Mouse (Mus musculus): ENCODE measurements around the gene Ovol1. TPM values are rescaled to one million over a fixed set of nuclear protein-coding genes. Genes with fewer than 3 reads are reported as not detected.

The Ovol1 gene
- total RNA-seq, 2 experiments from 2014 or later, result not detected

- intact Hi-C loops (cut with DNase I), result no loop called here
- peak in 1 of 2 experiments; percentile 33 for DNase-seq (ENCODE audit: extremely low spot score in 1 of 2, low spot score in 2 of 2)
Measured at GRCm38 (mm10) chr19:5570353-5571246, 10.2 kb upstream of the Ovol1 start.

GRCm38 (mm10) chr19:5569521-5569920 lies 9.1 kb upstream of the Ovol1 start:
- no peak for DNase-seq (ENCODE audit: extremely low spot score in 1 of 2, low spot score in 2 of 2)
- intact Hi-C loops (cut with DNase I), result loop anchor here (2.0 kb wide), 1 partner anchor 41 kb away; no protein-coding TSS in a partner anchor

- intact Hi-C loops (cut with DNase I), result loop anchor here (2.0 kb wide), 1 partner anchor 40 kb away; no protein-coding TSS in a partner anchor
- peak; percentile 74 to 90 for DNase-seq (ENCODE audit: extremely low spot score in 1 of 2, low spot score in 2 of 2)
Measured at GRCm38 (mm10) chr19:5568470-5569140, 8.2 kb upstream of the Ovol1 start.

- intact Hi-C loops (cut with DNase I), result loop anchor here (2.0 kb wide), 1 partner anchor 39 kb away; no protein-coding TSS in a partner anchor
- peak; percentile 77 to 91 for DNase-seq (ENCODE audit: extremely low spot score in 1 of 2, low spot score in 2 of 2)
Measured at GRCm38 (mm10) chr19:5567534-5568469, 7.4 kb upstream of the Ovol1 start, which contains the start of gene Ap5b1. Gene Ap5b1 (plus strand): TSS chr19:5568025.

GRCm38 (mm10) chr19:5567180-5567533 lies 6.7 kb upstream of the Ovol1 start:
- intact Hi-C loops (cut with DNase I), result no loop called here
- no peak for DNase-seq (ENCODE audit: extremely low spot score in 1 of 2, low spot score in 2 of 2)

- peak in 1 of 2 experiments; percentile 31 for DNase-seq (ENCODE audit: extremely low spot score in 1 of 2, low spot score in 2 of 2)
- intact Hi-C loops (cut with DNase I), result no loop called here
Measured at GRCm38 (mm10) chr19:5566316-5566715, 5.9 kb upstream of the Ovol1 start.

- intact Hi-C loops (cut with DNase I), result no loop called here
- DNase-seq (ENCODE audit: extremely low spot score in 1 of 2, low spot score in 2 of 2), result no peak
Measured at GRCm38 (mm10) chr19:5562776-5563175, 2.3 kb upstream of the Ovol1 start.

GRCm38 (mm10) chr19:5561886-5562285 lies 1.4 kb upstream of the Ovol1 start:
- intact Hi-C loops (cut with DNase I), result no loop called here
- DNase-seq (ENCODE audit: extremely low spot score in 1 of 2, low spot score in 2 of 2), result no peak

DNA sequence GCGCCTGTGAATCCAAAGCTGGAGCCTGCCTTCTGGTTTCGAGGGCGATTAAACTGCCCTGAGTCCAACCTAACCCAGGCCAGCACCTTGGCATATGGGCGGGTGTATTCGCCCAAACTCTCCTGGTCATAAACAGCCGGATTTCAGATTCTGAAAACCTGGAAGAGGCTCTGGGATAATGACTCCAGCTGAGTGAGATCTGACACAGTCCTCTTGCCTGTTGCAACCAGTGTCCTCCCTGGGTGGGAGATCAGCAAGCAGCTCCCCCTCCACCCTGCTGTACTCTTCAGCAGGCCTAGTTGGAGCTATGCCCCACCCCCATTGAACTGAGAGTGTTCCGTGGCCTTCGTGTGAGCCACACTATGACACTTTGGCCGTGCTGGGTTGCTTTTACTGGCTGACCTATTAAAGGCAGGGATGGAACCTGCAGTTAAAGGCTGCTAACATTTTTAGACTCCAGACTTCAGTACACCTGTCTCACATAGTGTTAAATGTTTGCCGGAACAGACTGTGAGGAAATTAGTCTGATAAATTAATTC lies 875 bp upstream of the Ovol1 start:
- DNase-seq (ENCODE audit: extremely low spot score in 1 of 2, low spot score in 2 of 2), result no peak
- intact Hi-C loops (cut with DNase I), result no loop called here

DNA sequence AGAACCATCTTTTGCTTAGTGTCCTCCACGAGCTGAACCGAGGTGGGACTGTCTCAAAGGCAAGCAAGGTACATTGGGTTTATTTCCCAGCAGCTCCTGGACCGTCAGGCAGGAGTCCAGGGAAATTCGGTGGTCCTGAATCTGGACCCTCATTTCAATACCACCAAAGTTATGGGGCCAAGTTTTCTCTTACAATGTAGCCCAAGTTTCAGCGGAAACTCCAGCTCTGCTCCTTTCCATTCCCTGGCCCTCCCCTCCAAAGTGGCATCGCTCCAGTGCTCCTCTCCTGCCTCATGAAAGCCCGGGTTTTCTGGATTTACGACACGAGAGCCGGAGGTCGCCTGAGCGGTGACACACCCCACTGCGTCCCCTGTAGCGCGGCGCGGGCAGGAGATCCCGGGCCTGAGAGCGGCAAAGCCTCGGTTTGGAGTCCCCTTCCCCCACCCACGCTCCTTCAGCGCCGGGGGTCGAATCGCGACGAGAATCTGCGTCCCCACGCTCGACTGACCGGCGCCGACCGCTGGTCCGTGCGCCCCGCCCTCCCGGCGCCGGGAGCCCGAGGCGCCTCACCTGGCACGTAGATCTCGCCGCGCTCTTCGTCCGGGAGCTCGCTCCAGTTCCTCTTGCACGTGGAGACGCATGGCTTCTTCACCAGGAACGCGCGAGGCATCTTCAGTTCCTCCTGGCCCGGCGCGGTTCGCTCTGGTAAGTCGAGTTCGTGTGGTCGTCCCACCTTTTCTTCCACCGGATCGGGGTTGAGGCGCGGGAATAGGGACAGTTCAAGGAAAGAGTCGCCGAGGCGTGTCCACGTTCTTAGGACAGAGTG lies 602 bp downstream of the Ovol1 start:
- intact Hi-C loops (cut with DNase I), result no loop called here
- DNase-seq (ENCODE audit: extremely low spot score in 1 of 2, low spot score in 2 of 2), result no peak

GRCm38 (mm10) chr19:5559229-5559628 lies 1.2 kb downstream of the Ovol1 start:
- intact Hi-C loops (cut with DNase I), result no loop called here
- DNase-seq (ENCODE audit: extremely low spot score in 1 of 2, low spot score in 2 of 2), result no peak

GRCm38 (mm10) chr19:5558770-5559169 lies 1.7 kb downstream of the Ovol1 start:
- intact Hi-C loops (cut with DNase I), result no loop called here
- no peak for DNase-seq (ENCODE audit: extremely low spot score in 1 of 2, low spot score in 2 of 2)

- DNase-seq (ENCODE audit: extremely low spot score in 1 of 2, low spot score in 2 of 2), result no peak
- intact Hi-C loops (cut with DNase I), result no loop called here
Measured at GRCm38 (mm10) chr19:5558169-5558568, 2.3 kb downstream of the Ovol1 start.

DNA sequence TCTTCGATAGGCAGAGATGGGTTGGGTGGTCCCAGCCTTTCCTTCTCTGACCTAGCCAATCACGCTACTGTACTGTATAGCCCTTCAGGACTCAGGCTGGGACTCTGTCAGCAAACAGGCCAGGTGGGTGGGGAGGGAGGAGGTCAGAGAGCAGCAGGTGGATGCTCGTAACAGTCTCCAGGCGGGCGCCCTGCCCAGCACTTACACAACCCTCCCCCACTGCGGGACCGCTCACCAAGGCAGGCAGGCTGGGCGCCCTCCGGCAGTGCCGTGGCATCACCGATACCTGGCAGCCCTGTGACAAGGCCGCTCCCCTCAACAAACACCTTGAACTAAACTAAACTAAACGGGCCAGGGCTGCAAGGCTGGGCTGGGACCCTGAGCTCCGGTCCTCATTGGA lies 6.2 kb downstream of the Ovol1 start:
- intact Hi-C loops (cut with DNase I), result no loop called here
- DNase-seq (ENCODE audit: extremely low spot score in 1 of 2, low spot score in 2 of 2), result no peak

DNA sequence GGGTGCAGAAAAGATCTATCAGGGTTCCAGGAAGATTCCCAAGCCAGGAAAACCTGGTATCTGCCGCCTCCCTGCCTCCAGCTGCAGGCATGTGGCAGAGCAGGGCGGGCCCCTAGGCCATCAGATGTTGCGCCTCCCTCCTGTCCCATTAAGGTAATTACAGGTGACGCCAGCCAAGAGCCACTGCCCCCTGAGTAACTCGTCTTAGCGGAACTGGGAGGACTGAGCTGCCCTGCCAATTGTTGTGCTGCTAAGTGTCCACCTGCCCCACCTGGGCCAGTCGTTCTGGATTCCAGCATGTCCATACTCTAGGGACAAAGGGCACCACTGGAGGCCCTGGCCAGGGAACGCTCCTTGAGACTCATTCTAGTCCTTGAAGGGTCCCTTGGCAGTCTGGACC lies 6.6 kb downstream of the Ovol1 start:
- intact Hi-C loops (cut with DNase I), result no loop called here
- no peak for DNase-seq (ENCODE audit: extremely low spot score in 1 of 2, low spot score in 2 of 2)

- DNase-seq (ENCODE audit: extremely low spot score in 1 of 2, low spot score in 2 of 2), result peak in 1 of 2 experiments; percentile 39
- intact Hi-C loops (cut with DNase I), result no loop called here
Measured at GRCm38 (mm10) chr19:5547471-5548056, 12.9 kb downstream of the Ovol1 start.

DNA sequence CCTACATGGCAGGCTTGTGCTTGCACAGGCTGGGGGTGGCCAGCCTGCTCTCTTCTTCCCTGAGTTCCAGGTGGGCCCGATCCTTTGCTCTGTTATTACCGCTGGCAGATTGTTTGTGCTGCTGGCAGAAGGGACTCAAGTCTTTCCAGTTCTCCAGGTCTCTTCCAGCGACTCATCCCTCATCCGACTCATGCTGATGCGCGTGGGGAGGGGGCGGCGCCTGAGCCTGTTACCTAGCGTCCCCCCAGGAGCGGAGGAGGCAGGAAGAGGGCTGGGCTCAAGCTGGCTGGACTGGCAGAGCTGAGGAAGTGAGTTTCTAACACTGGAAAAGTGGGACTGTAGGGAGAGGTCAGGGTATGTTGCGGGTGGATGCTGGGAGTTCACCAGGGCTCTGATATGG lies 16.4 kb downstream of the Ovol1 start:
- intact Hi-C loops (cut with DNase I), result no loop called here

DNA sequence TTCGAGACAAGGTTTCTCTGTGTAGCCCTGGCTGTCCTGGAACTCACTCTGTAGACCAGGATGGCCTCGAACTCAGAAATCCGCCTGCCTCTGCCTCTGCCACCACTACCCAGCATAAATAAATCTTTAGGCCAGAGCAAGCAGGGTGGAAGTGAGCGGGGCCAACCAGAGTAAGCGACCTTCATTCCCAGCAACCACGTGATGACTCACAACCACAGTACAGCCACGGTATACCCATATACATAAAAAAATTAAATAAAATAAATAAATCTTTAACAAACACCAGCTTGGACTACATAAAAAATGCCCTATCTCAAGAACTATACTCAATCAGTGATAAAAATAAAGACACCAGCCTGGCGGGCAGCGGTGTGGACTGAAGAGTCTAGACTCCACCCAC lies 17.1 kb downstream of the Ovol1 start:
- no peak for DNase-seq (ENCODE audit: extremely low spot score in 1 of 2, low spot score in 2 of 2)
- intact Hi-C loops (cut with DNase I), result no loop called here

More for the DNA sequence above, 16.4 kb downstream of the Ovol1 start:
- DNase-seq (ENCODE audit: extremely low spot score in 1 of 2, low spot score in 2 of 2), result no peak
